Mouse (Mus musculus) kidney, postnatal 14 days (tissue): Measurements from ENCODE around the gene Xbp1.
A peak's percentile ranks its signal among the peaks of the same experiment; 100 is the strongest.
"Not testable (repeated sequence)": the region's sequence is repeated elsewhere in the genome, so short reads cannot be mapped to it uniquely, and the experiment has no call there.

ENCODE experiments used
- DNase-seq: peaks from one replicate; pipeline ENCODE4 v3.0.0; 2022; ENCODE audit warnings: mixed read lengths

Xbp1 gene

DNA sequence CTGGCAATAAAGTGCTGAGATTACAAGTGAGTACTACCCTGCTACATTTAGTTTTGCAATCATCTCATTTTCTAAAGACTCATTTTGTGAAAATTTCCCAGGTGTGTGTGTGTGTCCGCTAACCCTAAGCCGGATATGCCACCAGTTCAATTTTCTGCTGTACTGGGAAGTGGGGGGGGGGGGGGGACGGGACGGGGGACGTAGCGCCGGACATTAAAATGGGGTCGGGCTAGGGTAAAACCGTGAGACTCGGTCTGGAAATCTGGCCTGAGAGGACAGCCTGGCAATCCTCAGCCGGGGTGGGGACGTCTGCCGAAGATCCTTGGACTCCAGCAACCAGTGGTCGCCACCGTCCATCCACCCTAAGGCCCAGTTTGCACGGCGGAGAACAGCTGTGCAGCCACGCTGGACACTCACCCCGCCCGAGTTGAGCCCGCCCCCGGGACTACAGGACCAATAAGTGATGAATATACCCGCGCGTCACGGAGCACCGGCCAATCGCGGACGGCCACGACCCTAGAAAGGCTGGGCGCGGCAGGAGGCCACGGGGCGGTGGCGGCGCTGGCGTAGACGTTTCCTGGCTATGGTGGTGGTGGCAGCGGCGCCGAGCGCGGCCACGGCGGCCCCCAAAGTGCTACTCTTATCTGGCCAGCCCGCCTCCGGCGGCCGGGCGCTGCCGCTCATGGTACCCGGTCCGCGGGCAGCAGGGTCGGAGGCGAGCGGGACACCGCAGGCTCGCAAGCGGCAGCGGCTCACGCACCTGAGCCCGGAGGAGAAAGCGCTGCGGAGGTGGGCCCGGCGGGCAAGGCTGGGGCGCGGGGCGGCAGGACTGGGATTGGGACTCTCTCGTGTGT, at the start of gene Xbp1:
Gene Xbp1, plus strand, starts transcription at position 248 of the 854 bp plus-strand sequence.
- peak; percentile 99 for DNase-seq

DNA sequence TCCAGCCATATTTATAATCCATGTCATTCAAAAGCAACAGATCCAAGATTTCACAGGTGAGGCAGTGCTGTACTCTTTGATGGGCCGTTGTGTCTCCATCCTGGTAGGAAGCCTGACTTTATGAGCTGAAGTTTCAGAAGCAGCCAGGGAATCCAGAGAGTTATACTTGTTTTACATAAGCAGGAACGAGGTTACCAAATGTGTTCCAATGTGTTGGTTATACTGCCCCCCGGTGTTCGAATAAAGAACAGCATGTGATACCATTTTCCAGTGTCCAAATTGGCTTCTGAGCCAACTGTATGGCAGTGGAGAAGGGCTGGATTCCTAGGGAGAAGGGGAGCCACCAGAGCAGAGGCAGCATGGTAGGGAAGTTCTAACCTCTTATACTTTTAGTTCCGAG, 46.3 kb upstream of the Xbp1 start:
- DNase-seq: peak; percentile 69

- DNase-seq: not testable (repeated sequence)
These were observed 44.8 kb upstream of the Xbp1 start for GRCm38 (mm10) chr11:5475556-5476118.

GRCm38 (mm10) chr11:5476806-5477205, 43.7 kb upstream of the Xbp1 start:
- DNase-seq: no peak

DNA sequence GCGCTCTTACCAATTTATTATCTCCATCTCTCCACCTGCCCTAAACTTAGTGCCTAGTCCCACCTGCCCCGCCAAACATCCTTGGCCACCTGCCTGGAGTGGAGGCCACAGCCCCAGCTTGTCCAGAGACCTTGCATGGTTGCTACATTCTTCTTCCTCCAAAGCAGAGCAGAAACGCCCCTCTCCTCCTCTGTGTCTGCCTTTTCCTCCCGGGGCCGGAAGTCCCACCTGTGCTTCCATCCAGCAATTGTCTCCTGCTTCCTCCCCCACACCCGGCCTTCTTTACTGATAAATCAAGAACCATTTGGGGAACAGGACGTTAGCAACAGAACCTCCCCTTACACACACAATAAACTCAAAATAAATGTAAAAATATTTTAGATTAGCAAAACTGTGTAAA, 42.3 kb upstream of the Xbp1 start:
- peak; percentile 19 for DNase-seq

- no peak for DNase-seq
These were observed 41.6 kb upstream of the Xbp1 start for GRCm38 (mm10) chr11:5478831-5479230.

DNA sequence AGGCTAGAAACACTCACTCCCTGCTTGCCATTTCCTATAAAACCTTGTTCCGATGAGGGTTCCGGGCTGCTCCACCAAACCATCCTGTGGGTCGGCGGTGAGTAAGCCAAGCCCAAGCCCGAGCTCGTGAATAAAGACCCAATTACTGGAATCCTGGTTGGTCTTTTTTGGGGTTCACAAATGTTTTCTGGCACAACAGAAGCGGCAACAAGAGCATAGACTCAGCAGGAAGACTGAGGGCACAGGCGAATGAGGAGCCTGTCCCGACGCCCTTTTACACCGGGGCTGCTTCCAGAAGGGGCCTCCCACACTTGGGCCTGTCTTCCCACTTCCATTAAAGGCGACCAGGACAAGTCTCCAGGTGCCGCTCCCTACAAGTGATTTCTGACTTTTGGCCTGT, 37.9 kb upstream of the Xbp1 start:
- no peak for DNase-seq

DNA sequence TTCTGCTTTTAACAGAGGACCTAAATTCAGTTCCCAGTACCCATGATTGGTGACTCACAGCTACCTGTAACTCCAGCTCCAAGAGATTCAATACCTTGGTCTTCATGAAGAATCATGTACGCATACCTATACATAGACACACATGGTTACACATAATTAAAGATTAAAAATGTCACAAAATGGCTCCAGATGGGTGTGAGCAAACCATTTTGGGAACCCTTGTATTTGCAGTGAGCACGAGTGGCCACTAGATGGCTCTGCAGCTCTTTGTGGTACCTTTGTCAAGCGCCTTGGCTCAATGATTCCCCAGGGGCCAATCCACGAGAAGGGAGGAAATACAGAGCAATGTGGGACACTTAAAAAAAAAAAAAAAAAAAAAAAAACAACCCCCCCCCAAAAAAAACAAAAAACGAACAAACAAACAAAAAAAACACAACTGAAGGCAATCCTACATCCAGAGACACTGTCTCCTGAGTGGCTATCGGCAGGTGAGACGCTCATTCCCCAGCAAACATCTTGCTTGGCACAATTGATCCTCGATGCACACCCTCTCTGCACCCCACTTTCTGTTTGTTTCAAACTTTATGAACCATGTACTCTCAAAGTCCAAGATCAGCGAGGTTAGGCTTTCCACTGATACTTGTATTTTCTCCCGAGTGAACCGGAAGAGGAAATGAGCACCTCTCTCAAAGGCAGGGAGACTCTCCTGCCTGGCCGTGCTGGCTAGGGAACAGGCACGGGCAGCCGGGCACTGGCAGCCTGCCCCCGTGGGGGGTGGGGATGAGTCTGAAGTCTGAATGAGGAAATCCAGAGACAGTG, 35.1 kb upstream of the Xbp1 start:
- peak; percentile 91 for DNase-seq

DNA sequence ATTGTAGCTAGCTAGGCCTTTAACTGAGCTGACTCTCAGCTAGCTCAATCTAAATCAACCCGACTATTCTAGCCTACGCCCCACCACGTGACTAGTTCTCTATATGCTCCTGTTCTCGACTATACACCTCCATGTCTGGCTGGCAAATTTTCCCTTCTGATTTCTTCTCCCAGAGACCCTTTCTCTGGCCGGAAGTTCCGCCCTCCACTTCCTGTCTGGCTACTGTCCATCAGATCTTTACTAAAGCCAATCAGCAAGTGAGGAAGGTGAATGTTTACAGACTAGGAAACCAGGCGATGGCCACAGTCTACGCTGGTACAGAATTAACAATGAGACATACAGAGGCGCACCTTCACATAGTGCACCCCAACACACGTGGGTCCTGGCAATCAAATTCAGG, 31.0 kb upstream of the Xbp1 start:
- DNase-seq: not testable (repeated sequence)

DNA sequence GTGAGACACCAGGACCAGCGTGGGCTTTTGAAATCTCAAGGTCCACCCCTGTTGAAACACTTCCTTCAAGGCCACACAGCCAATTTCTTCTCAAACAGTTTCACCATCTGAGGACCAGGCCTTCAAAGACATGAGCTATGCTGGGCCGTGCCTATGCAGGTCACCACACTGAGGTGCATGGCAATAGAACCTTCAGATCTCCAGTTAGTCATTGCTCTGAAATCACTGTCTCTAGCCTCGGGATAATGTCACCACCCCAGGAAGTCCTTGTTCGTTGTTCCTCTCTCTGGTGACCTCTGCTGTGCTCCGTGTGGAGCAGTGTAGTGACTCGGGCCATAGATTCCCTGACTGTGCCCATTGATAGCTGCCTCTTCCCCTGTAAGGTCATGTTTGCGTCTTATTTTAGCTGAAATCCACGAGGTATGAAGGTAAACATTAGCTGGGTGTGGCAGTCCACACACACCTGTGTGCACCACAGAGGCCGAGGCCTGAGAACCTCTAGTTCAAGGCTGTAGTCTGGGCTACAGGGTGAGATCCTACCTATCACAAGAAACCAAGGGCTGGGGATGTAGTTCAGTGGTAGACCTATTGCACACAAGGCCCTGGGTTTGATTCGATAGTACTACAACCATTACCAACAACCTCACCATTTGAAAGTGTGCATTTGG, 29.3 kb upstream of the Xbp1 start:
- no peak for DNase-seq

DNA sequence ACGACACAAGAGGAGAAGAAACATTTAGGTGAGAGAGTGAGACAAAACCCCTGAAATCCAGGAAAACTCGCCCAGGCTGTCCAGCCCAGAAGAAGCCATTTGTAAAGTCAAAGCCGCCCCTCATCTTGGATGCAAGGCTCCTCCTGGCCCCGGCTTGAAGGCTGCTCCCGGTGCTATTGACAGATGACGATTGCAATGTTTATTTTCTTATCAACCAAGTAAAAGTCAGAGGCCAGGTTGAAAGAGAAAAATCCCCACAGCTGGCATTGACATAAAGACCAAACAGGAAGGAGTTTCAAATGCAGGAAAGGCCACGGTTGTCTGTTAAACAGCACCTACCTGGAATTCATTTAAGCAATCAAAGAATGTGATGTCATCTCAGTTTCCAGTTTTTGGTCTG, 28.5 kb upstream of the Xbp1 start:
- DNase-seq: no peak

- DNase-seq: no peak
These were observed 26.6 kb upstream of the Xbp1 start for GRCm38 (mm10) chr11:5493869-5494268.

DNA sequence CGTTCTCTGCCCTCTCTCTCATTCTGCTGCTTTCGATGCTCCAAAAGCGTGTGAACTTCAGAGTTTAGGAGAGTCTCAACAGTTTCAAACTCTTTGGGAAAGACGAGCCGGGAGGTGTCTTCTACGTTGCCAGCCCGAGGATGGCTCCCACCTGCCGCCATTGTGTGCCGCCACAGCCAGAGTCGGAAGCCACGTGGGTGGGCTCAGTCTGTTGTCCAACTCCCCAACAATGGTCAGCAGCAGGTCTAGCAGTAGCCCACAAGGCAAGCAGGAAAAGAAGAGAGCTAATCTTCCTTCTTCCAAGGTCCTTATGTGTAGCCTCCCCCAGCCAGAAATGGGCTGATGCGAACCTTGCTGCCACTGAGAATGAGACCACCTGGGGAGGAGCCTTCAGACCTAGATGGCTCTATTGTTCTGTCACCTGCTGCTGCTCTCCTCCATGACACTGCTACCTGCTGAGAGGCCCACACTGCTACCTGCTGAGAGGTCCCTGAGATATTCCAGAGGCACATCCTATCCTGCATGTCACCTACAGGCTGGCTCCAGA, 25.1 kb upstream of the Xbp1 start:
- DNase-seq: no peak

GRCm38 (mm10) chr11:5495906-5496305, 24.6 kb upstream of the Xbp1 start:
- DNase-seq: no peak

- DNase-seq: no peak
These were observed 23.8 kb upstream of the Xbp1 start for GRCm38 (mm10) chr11:5496559-5497248.

- no peak for DNase-seq
These were observed 22.0 kb upstream of the Xbp1 start for GRCm38 (mm10) chr11:5498422-5498821.

DNA sequence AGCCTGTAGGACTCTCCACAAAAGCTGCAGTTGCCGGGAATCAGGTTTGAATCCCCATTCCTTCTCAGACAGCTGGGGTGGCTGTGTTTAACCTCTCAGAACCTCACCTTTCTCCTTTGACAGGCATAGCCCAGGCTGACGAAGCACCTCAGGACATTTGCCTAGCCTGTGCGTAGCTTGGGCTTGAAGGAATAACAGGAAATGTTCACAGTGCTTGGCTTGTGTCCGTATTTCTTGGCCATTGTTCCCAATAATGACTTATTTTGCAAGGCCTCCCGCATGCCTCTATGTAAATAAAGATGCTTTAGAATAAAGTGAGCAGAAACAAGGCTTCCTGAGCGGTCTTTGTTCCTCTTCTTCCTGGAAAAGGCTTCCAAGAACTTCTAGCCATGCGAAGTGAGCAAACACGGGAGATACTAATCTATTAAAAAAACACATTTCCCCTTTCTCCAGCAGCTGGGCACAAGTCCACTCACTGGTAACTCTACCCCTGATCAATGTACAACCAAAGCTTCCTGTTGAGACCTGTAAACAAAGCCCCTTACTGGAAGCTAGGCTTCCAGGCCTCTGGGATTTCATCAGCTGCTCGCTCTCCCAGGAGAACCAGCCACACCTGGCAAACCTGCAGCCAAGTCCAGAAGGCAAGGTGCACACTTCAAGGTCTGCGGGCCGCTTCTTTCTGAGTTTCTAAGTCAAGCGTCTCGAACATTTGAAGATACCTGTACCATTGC, 21.4 kb upstream of the Xbp1 start:
- DNase-seq: peak; percentile 48

- no peak for DNase-seq
These were observed 20.4 kb upstream of the Xbp1 start for GRCm38 (mm10) chr11:5499961-5500644.

- DNase-seq: no peak
These were observed 19.3 kb upstream of the Xbp1 start for GRCm38 (mm10) chr11:5500903-5501741.
